Mouse (Mus musculus): ENCODE measurements at regions not wholly inside any gene's neighbourhood (a gene's known extent, or its start where the extent isn't known, plus 50 kb on each side); places are given as distances from the start of the nearest gene placed in this dataset.

DNA sequence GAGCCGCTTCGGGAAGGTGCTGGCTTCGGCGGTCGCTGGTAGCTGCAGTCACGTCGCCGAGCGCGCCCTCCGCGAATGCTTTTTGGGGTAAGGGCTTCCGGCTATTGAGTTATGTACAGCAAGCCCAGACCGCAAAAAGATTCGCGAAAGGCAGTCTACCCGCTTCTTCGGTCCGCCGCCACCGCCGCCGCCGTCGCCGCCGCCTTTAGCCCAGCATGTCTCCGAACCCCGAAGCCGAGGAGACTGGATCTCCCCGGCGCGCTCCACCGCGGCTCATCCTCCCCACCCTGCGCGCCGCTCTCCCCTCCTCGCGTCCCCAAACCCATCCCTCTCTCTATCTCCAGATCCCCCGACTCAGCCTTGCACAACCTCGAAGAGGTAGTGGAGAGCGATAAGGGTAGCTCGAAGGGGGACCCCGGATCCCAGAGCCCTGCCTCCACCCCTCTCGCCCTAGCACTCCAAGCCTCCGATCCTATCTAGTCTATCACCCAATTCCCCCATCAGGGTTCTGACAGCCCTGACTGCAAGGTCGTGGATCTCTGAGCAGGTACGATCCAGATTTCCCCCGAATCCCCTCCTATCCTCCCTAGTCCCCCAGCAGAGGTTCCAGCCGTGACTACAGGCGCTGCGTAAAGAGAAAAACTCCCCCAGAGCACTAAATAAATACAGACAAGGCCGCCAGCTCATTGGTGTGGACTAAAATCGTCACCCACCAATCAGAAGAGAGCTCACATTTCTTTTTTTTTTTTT lies 83.7 kb upstream of the Hsd17b12 start:
- under 1% methylated on average over 53 of the region's 55 CpGs for WGBS
- Histone ChIP-seq H3K4me2 (ENCODE audit: low read depth, low read length) (peak overlapping the region; percentile 49), H3K27me3 (ENCODE audit: control insufficient read depth, insufficient read depth, low read depth, low read length) (peaks cover 87% of the 10 kb centered on the region), H3K27ac (ENCODE audit: low read length) (no peak overlapping the region), H3K36me3 (ENCODE audit: control insufficient read depth, insufficient read depth, low read length) (no peaks in the 10 kb centered on the region), H3K9ac (ENCODE audit: low read length) (no peak overlapping the region), H3K4me1 (replicated peaks; ENCODE audit: control insufficient read depth, insufficient read depth, low read length) (peaks cover 5% of the 10 kb centered on the region; the same call in 1 of the 2 replicates), H3K9me3 (ENCODE audit: control insufficient read depth, low read length) (no peaks in the 10 kb centered on the region), H3K4me3 (ENCODE audit: low read length) (peak overlapping the region; percentile 26)
- ATAC-seq (ENCODE audit: low read depth): no peak

DNA sequence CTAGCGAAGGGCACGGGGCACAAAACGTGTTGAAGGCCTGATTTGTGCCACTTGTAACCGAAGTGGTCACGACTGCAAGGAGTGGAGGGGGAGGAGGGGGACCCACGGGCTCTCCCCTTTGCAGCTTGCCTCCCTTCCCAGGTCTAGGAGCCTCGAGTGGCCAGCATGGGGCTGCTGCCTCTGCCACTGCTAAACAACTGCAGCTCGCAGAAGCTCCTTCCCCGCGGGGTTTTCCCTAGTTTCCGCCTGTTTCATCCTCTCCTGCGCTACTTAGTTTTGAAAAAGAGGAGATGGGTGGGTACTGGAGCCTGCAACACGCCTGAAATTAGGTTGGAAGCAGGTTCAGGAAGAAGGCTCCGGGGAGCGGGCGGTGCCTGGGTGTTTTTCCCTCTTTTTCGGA lies 82.6 kb upstream of the Hsd17b12 start:
- Histone ChIP-seq H3K4me1 (replicated peaks; ENCODE audit: control insufficient read depth, insufficient read depth, low read length) (peaks cover 5% of the 10 kb centered on the region; the same call in 1 of the 2 replicates), H3K27ac (ENCODE audit: low read length) (no peak overlapping the region), H3K36me3 (ENCODE audit: control insufficient read depth, insufficient read depth, low read length) (no peaks in the 10 kb centered on the region), H3K4me2 (ENCODE audit: low read depth, low read length) (no peak overlapping the region), H3K9ac (ENCODE audit: low read length) (no peak overlapping the region), H3K9me3 (ENCODE audit: control insufficient read depth, low read length) (no peaks in the 10 kb centered on the region), H3K27me3 (ENCODE audit: control insufficient read depth, insufficient read depth, low read depth, low read length) (peaks cover 76% of the 10 kb centered on the region), H3K4me3 (ENCODE audit: low read length) (no peak overlapping the region)
- no peak for ATAC-seq (ENCODE audit: low read depth)
- WGBS: 4% methylated on average over 17 of the region's 17 CpGs

GRCm38 (mm10) chr2:94239573-94239972 lies 81.8 kb upstream of the Hsd17b12 start:
- Histone ChIP-seq H3K4me2 (ENCODE audit: low read depth, low read length) (no peak overlapping the region), H3K4me1 (replicated peaks; ENCODE audit: control insufficient read depth, insufficient read depth, low read length) (peaks cover 5% of the 10 kb centered on the region; the same call in 1 of the 2 replicates), H3K27ac (ENCODE audit: low read length) (no peak overlapping the region), H3K36me3 (ENCODE audit: control insufficient read depth, insufficient read depth, low read length) (no peaks in the 10 kb centered on the region), H3K27me3 (ENCODE audit: control insufficient read depth, insufficient read depth, low read depth, low read length) (peaks cover 68% of the 10 kb centered on the region), H3K9ac (ENCODE audit: low read length) (no peak overlapping the region), H3K4me3 (ENCODE audit: low read length) (no peak overlapping the region), H3K9me3 (ENCODE audit: control insufficient read depth, low read length) (no peaks in the 10 kb centered on the region)
- WGBS: 19% methylated on average over 9 of the region's 9 CpGs
- no peak for ATAC-seq (ENCODE audit: low read depth)

DNA sequence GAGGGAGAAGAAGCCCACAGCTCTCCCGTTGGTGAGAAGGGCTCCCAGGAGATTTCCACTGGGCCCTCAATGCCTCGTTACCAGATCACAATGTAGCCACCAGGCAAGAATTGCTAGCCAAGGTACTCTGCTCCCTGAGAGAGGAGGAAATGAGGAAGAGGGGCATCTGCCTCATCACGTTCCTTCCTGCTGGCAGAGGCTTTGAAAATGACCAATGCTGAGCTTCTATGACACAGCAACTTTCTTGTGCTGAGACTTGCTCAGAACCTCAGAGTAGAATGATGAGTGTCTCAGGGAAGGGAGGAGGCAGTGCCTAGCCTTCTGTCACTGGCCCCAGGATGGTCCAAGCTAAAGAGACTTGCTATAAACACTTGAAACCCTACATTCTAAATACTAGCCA lies 78.7 kb upstream of the Hsd17b12 start:
- H3K4me1 ChIP-seq (replicated peaks; ENCODE audit: control insufficient read depth, insufficient read depth, low read length): peaks cover 5% of the 10 kb centered on the region; the same call in 1 of the 2 replicates
- WGBS: 45% methylated on average over 3 of the region's 3 CpGs
- no peak overlapping the region for H3K4me2 ChIP-seq (ENCODE audit: low read depth, low read length)
- H3K27me3 ChIP-seq (ENCODE audit: control insufficient read depth, insufficient read depth, low read depth, low read length): peaks cover 38% of the 10 kb centered on the region
- H3K27ac ChIP-seq (ENCODE audit: low read length): no peak overlapping the region
- H3K36me3 ChIP-seq (ENCODE audit: control insufficient read depth, insufficient read depth, low read length): no peaks in the 10 kb centered on the region
- no peak for ATAC-seq (ENCODE audit: low read depth)
- H3K9ac ChIP-seq (ENCODE audit: low read length): no peak overlapping the region
- no peaks in the 10 kb centered on the region for H3K9me3 ChIP-seq (ENCODE audit: control insufficient read depth, low read length)
- H3K4me3 ChIP-seq (ENCODE audit: low read length): no peak overlapping the region

- no peak overlapping the region for H3K9ac ChIP-seq (ENCODE audit: low read length)
- WGBS: 87% methylated on average over 7 of the region's 7 CpGs
- H3K4me2 ChIP-seq (ENCODE audit: low read depth, low read length): no peak overlapping the region
- H3K9me3 ChIP-seq (ENCODE audit: control insufficient read depth, low read length): no peaks in the 10 kb centered on the region
- H3K4me3 ChIP-seq (ENCODE audit: low read length): no peak overlapping the region
- H3K27me3 ChIP-seq (ENCODE audit: control insufficient read depth, insufficient read depth, low read depth, low read length): peaks cover 14% of the 10 kb centered on the region
- H3K36me3 ChIP-seq (ENCODE audit: control insufficient read depth, insufficient read depth, low read length): no peaks in the 10 kb centered on the region
- no peak for ATAC-seq (ENCODE audit: low read depth)
- H3K27ac ChIP-seq (ENCODE audit: low read length): no peak overlapping the region
- H3K4me1 ChIP-seq (replicated peaks; ENCODE audit: control insufficient read depth, insufficient read depth, low read length): no peaks in the 10 kb centered on the region
These were observed 75.8 kb upstream of the Hsd17b12 start for GRCm38 (mm10) chr2:94233597-94233996.

DNA sequence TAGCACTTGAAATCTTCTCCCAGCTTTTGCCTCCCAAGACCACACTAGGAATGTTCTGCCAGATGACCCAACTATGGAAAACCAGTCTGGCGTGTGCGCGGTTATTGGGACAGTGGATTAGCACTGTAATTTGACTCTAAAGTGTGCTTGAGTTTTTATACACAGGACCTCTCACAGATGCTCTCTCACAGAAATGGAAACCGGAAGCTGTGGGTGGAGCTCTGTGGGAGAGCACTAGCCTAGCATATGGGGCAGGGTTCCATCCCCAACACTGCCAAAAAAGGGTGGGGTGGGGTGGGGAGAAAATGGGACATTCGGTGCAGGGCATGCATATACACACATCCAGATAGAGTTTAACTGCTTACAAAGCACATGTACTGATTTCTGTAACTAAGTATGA lies 61.7 kb upstream of the Hsd17b12 start:
- Histone ChIP-seq H3K4me3 (ENCODE audit: low read length) (no peak overlapping the region), H3K9me3 (ENCODE audit: control insufficient read depth, low read length) (no peaks in the 10 kb centered on the region), H3K4me2 (ENCODE audit: low read depth, low read length) (no peak overlapping the region), H3K27me3 (ENCODE audit: control insufficient read depth, insufficient read depth, low read depth, low read length) (no peaks in the 10 kb centered on the region), H3K4me1 (replicated peaks; ENCODE audit: control insufficient read depth, insufficient read depth, low read length) (no peaks in the 10 kb centered on the region), H3K36me3 (ENCODE audit: control insufficient read depth, insufficient read depth, low read length) (no peaks in the 10 kb centered on the region), H3K27ac (ENCODE audit: low read length) (no peak overlapping the region), H3K9ac (ENCODE audit: low read length) (no peak overlapping the region)
- ATAC-seq (ENCODE audit: low read depth): no peak
- 45% methylated on average over 5 of the region's 5 CpGs for WGBS

DNA sequence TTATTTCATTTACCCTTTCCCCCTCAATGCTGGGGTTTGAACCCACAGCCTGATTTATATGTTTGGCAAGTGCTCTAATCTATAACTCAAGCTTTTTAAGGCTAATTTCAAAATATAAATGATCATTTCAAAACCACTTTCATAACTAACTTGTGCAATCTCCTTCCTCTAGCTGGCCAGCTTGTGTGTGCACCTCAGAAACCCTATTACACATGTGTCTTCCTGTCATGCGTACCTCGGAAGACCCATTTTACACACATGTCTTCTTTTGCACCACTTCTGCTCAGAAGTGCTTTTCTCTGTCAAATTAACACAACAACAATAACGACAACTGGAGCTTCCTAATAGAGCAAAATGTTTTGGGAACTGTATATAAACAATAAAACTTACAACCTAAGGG lies 59.7 kb upstream of the Hsd17b12 start:
- no peak overlapping the region for H3K9ac ChIP-seq (ENCODE audit: low read length)
- no peak overlapping the region for H3K27ac ChIP-seq (ENCODE audit: low read length)
- no peaks in the 10 kb centered on the region for H3K36me3 ChIP-seq (ENCODE audit: control insufficient read depth, insufficient read depth, low read length)
- H3K4me1 ChIP-seq (replicated peaks; ENCODE audit: control insufficient read depth, insufficient read depth, low read length): no peaks in the 10 kb centered on the region
- 78% methylated on average over 3 of the region's 3 CpGs for WGBS
- H3K4me3 ChIP-seq (ENCODE audit: low read length): no peak overlapping the region
- ATAC-seq (ENCODE audit: low read depth): no peak
- no peaks in the 10 kb centered on the region for H3K9me3 ChIP-seq (ENCODE audit: control insufficient read depth, low read length)
- no peaks in the 10 kb centered on the region for H3K27me3 ChIP-seq (ENCODE audit: control insufficient read depth, insufficient read depth, low read depth, low read length)
- no peak overlapping the region for H3K4me2 ChIP-seq (ENCODE audit: low read depth, low read length)

- no peak overlapping the region for H3K4me3 ChIP-seq (ENCODE audit: low read length)
- H3K4me1 ChIP-seq (replicated peaks; ENCODE audit: control insufficient read depth, insufficient read depth, low read length): no peaks in the 10 kb centered on the region
- ATAC-seq (ENCODE audit: low read depth): no peak
- H3K9ac ChIP-seq (ENCODE audit: low read length): no peak overlapping the region
- H3K9me3 ChIP-seq (ENCODE audit: control insufficient read depth, low read length): no peaks in the 10 kb centered on the region
- WGBS: 78% methylated on average over 3 of the region's 3 CpGs
- H3K4me2 ChIP-seq (ENCODE audit: low read depth, low read length): no peak overlapping the region
- H3K36me3 ChIP-seq (ENCODE audit: control insufficient read depth, insufficient read depth, low read length): no peaks in the 10 kb centered on the region
- no peak overlapping the region for H3K27ac ChIP-seq (ENCODE audit: low read length)
- H3K27me3 ChIP-seq (ENCODE audit: control insufficient read depth, insufficient read depth, low read depth, low read length): no peaks in the 10 kb centered on the region
These were observed 57.7 kb upstream of the Hsd17b12 start for GRCm38 (mm10) chr2:94215455-94215854.
